Mouse (Mus musculus): ENCODE data around the gene Gart. TPM values are rescaled to one million over a fixed set of nuclear protein-coding genes. Genes with fewer than 3 reads are reported as not detected.

The Gart gene
- 10 to 100 TPM; 45.2 to 54.1 TPM for total RNA-seq (2021)
- long read RNA-seq, experiment 1, transcript Gart-202 (11 exons, 1,865 nt) = minor isoform, 11 of 43 reads
- long read RNA-seq, experiment 1, transcript Gart-201 (22 exons, 3,518 nt) = major isoform, 24 of 43 reads
- long read RNA-seq, experiment 1, partial matches to known transcripts = 1 of 43 reads
- long read RNA-seq, experiment 1, other reads (novel, unspliced or antisense) = 1 of 43 reads
- long read RNA-seq, experiment 2, transcript Gart-202 (11 exons, 1,865 nt) = minor isoform, 12 of 77 reads
- long read RNA-seq, experiment 2, transcript Gart-201 (22 exons, 3,518 nt) = major isoform, 46 of 77 reads
- long read RNA-seq, experiment 2, transcript Gart-209 (22 exons, 3,276 nt) = minor isoform, 7 of 77 reads
- long read RNA-seq, experiment 2, partial matches to known transcripts = 3 of 77 reads
- long read RNA-seq, experiment 2, other reads (novel, unspliced or antisense) = 6 of 77 reads

DNA sequence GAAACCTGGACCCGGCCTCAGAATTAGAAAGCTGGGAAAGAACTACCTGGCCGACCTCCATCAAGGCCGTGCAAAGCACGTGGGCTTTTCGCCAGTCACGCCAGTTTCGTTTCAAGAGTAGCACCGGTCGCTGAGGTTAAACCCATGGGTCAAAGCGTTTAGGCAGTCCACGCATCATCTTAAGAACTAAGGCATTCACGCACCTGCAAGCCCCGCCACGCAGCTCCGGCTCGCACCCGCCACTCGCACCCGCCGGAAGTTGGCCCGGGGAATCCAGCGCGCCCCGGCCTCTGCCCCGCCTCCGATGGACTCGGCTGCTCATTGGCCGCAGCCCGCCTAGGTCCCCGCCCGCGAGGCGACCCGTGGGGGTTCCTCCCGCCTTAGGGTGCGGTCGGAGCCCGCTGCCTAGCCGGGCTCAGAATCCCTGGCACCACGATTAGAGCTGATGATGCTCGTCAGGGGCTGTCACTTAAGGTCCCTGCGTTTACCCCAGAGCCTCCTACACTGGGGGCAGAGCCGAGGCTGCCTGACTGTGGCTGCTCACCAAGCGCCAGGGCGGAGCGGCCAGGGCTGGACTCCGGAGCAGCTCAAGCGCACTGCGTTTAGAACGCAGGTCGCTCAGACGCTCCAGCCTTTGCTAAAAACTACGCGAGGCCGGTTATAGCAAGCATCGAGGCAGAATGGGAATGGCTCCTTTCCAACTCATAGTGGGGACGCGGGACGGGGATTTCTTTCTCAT lies at the start of gene Gart:
Gene Gart, minus strand, starts transcription at position 272 of the 739 bp plus-strand sequence.
- intact Hi-C loops (cut with DNase I; ENCODE audit: low total_unique reads) = no loop called here
- peak; percentile 97 for DNase-seq

DNA sequence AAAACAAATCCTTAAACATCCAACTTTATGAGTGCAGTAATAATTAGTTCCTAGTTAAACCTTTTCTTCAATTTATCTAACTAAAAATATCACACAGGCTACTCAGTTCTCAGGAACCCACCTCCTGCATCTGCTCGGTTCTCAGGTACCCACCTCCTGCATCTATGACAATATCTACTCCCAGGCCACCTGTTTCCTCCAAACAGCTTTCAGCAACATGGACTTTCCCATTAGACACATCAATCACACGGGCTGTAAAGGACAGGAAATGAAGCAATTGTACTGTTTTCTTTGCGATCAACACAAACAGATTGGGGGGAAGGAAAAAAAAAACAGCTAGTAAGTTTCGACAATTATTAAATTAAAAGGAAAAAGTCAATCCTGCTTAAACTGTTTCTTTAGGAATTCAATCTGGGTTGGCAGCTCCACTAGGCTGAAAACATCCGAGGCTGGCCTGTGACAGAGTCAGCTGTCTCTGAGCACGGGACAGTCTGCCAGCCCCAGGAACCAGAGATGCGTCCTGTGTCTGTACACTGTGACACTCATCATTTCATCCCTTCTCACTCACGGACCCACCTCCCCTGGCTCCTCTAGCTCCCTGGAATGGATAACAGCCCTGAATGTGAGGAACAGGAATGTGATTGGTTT lies 48.5 kb upstream of the Gart start:
- DNase-seq = peak; percentile 38
- intact Hi-C loops (cut with DNase I; ENCODE audit: low total_unique reads) = loop anchor here (5.0 kb wide), 1 partner anchor 227 kb away; no protein-coding TSS in a partner anchor

DNA sequence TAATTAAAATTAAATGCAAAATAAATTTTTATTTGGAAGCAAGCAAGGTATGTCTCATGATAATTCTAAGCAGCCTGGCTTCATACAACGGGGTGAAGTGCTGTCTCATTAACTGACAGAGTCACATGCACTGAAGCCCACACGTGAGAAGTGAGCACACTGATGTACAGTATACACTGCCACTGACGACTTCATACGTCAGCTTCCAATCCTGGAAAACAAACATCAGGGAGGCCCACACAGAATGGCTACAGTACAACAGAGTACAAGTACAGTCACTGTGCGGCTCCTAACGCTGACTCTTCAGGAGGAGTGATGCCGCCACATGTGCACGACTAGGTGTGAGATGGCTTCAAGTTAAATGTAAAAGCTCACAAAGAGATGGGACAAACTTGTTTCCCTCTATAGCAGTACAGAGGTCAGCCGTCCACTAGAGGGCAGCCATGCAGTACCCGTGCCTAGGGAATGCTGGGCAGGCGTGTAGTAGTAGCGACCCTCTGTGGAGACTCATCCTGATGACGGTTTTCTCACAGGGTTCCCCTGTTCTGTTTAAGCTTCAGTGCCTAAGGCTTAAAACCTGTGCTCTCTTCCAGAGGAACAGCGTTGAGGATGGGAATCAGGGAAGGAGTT lies 47.8 kb upstream of the Gart start:
- DNase-seq = peak; percentile 80
- intact Hi-C loops (cut with DNase I; ENCODE audit: low total_unique reads) = loop anchor here (5.0 kb wide), 1 partner anchor 228 kb away; no protein-coding TSS in a partner anchor

DNA sequence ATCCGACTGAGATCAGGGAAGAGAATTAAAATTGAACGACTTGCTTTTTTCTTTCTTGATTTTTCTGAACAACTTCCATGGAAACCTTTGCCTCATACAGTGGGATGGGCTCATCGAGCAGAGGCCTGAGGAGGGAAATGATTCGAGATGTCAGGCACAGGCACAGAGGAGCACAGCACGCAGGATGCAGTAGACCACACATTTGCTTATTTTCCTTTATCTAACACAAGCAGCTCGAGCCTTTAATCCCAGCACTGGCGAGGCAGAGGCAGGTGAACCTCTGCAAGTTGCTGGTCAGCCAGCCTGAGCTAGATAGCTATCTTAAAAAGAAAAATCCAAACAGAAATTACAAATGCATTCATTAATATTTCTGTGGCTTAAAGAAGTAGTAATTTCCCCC lies 43.0 kb upstream of the Gart start:
- intact Hi-C loops (cut with DNase I; ENCODE audit: low total_unique reads) = no loop called here
- DNase-seq = no peak

- DNase-seq = peak; percentile 96
Measured at GRCm38 (mm10) chr16:91688619-91689334, 42.0 kb upstream of the Gart start, which contains the start of gene Donson. Gene Donson (minus strand): TSS chr16:91688770.

DNA sequence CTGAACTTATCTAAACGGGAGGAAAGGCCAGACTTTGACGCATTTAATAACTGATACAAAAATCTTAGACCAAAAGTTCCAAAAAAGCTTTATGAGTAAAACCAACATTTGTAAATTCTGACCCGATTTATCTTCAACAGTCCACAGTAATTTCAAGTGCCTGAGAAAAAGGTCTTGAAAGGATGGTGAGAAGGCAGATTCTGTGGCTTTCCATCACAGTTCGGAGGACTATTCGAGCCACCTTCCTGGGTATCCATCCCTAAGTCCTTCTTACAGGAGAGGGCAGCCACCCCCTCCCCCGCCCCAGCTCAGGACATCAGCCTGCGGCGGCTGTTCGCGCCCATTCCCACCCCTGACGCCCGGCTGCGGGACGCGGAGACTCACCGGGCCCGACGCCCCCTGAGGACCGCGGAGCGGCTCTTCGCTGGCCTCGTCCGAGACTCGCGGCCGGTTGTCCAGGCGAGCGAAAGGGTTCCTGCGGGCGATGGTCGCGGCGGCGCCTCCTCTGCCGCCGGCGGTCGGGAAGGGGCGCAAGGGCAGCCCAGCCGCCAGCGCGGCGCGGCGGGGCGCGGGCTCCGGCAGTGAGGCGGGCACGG lies 41.4 kb upstream of the Gart start:
- intact Hi-C loops (cut with DNase I; ENCODE audit: low total_unique reads) = no loop called here
- DNase-seq = no peak

More at GRCm38 (mm10) chr16:91688619-91689334, 42.0 kb upstream of the Gart start, which contains the start of gene Donson:
- intact Hi-C loops (cut with DNase I; ENCODE audit: low total_unique reads) = no loop called here

GRCm38 (mm10) chr16:91686369-91686768 lies 39.6 kb upstream of the Gart start:
- DNase-seq = no peak
- intact Hi-C loops (cut with DNase I; ENCODE audit: low total_unique reads) = no loop called here

- no peak for DNase-seq
- intact Hi-C loops (cut with DNase I; ENCODE audit: low total_unique reads) = no loop called here
Measured at GRCm38 (mm10) chr16:91685526-91685925, 38.8 kb upstream of the Gart start.

GRCm38 (mm10) chr16:91680656-91681055 lies 33.9 kb upstream of the Gart start:
- intact Hi-C loops (cut with DNase I; ENCODE audit: low total_unique reads) = no loop called here

GRCm38 (mm10) chr16:91678147-91678911 lies 31.6 kb upstream of the Gart start:
- DNase-seq = no peak
- intact Hi-C loops (cut with DNase I; ENCODE audit: low total_unique reads) = no loop called here

More at GRCm38 (mm10) chr16:91680656-91681055, 33.9 kb upstream of the Gart start:
- DNase-seq = no peak

DNA sequence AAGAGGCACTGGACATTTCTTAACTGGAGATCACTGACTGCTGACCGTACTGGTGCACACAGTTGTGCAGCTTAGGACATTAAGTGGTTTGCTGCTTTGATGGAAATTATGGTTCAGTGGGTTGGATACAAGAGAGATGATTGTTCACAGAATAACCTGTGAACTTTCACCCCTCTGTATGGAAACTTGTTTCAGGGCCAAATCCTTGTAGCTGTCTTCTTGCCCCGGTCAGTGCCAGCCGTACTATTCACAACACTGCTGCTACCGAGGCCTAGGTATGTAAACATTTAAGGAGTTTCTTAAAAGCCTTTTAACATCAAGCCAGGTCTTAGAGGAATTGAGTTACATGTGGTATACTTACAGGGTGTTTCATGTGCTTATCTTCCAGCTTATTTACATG lies 27.7 kb upstream of the Gart start:
- intact Hi-C loops (cut with DNase I; ENCODE audit: low total_unique reads) = no loop called here
- DNase-seq = no peak

GRCm38 (mm10) chr16:91663795-91664194 lies 17.0 kb upstream of the Gart start:
- no peak for DNase-seq
- intact Hi-C loops (cut with DNase I; ENCODE audit: low total_unique reads) = no loop called here

- DNase-seq = no peak
- intact Hi-C loops (cut with DNase I; ENCODE audit: low total_unique reads) = no loop called here
Measured at GRCm38 (mm10) chr16:91662336-91662735, 15.6 kb upstream of the Gart start.

- DNase-seq = no peak
- intact Hi-C loops (cut with DNase I; ENCODE audit: low total_unique reads) = no loop called here
Measured at GRCm38 (mm10) chr16:91661397-91661796, 14.6 kb upstream of the Gart start.

GRCm38 (mm10) chr16:91659798-91660197 lies 13.0 kb upstream of the Gart start:
- no peak for DNase-seq
- intact Hi-C loops (cut with DNase I; ENCODE audit: low total_unique reads) = no loop called here

GRCm38 (mm10) chr16:91658471-91658870 lies 11.7 kb upstream of the Gart start:
- DNase-seq = no peak
- intact Hi-C loops (cut with DNase I; ENCODE audit: low total_unique reads) = no loop called here

DNA sequence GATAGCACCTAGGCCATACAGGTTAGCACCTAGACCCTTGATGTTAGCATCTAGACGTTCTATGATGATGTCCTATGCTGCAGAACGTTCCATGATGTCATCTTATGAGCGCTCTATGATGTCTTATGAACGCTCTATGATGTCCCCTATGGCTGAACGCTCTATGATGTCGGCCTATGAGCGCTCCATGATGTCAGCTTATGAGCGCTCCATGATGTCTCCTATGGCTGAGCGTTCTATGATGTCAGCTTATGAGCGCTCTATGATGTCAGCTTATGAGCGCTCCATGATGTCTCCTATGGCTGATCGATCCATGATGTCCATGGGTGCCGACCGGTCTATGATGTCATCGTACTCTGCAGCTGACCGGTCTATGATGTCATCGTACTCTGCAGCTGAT lies 10.5 kb upstream of the Gart start:
- no peak for DNase-seq
- intact Hi-C loops (cut with DNase I; ENCODE audit: low total_unique reads) = no loop called here

- DNase-seq = no peak
- intact Hi-C loops (cut with DNase I; ENCODE audit: low total_unique reads) = no loop called here
Measured at GRCm38 (mm10) chr16:91655285-91655684, 8.5 kb upstream of the Gart start.

All from gastrocnemius, postnatal 14 days (tissue).